Mouse (Mus musculus): ENCODE measurements around the gene Ltbp3.

Gene Ltbp3

DNA sequence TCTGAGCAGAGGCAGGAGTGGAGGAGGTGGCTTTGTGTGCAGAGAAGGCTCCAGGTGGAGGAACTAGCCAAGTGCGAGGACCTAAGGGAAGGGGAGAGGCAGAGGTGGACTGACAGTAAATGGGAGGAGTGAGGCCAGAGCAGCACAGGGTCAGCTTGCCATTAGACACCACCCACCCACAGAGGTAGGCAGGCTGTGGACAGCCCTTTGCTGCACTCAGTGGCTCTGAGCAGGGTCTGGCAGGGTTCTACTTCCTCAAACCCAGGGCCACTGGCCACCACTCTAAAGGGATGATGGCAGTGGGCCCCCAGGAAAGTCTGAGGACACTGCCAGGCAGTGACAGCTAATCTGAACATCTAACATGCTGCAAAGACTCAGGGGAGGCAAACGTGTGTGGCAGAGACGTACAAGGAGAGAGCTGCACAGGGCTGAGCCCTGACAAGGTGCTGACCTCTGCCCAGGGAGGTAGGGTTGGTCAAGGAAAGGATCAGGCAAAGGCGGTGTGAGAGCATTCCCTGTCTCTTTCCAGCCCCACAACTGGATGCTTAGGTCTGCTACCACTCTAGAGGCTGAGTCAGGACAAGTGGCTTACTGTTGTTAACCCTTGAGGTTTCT, 16.7 kb upstream of the Ltbp3 start:
- no peak for DNase-seq (ENCODE audit: extremely low read depth, low read depth)

DNA sequence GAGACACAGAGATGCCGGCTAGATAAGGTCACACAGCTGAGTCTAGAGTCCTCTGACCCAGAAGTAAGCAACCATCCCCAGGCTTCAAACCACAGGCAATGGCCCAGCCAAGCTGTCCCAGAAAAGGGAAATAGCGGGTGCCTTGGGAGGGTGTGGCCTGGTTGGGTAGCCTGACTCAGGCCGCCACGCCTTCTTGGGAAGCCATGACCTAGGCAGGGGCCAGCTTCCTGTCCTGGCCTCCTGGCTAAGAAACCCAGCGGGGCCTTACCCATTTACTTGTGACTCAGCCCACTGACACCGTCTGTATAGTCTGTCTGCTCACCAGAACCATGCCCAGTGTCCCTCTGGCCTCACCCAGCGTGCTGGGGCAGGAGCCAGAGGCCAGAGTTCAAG, 16.2 kb upstream of the Ltbp3 start:
- peak; percentile 77 for DNase-seq (ENCODE audit: extremely low read depth, low read depth)

DNA sequence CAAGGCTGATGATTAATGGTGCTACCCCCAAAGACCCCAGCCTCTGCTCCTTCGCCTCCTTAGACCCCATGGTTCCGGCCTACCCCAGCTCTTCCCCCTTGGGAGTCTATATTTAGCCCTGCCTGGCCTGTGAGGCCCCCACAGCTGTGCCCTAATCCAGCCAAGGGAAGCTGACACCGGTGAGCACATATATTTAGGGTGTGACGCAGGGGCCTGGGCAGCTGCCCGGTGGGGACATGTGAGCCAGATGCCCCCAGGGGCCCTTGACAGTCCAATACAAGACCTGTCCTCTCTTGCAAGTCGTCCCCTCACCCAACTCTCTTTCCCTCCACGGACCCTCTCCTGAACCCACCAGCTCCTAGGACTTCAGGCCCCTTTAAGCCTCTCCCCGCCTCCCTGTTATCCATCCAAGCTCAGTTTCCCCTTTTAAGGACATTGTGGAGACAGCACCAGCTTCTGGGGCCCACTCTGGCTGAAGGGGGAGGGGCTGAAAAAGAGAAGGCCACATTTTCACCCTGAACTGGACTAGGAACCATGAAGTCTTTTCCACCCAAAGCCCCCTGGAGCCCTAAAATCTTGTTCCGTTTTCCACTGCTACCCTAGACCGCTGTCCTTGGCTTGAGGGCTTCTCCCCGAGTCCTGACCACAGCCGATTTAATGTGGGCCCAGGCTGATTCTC, 15.5 kb upstream of the Ltbp3 start:
- DNase-seq (ENCODE audit: extremely low read depth, low read depth) = peak; percentile 64

DNA sequence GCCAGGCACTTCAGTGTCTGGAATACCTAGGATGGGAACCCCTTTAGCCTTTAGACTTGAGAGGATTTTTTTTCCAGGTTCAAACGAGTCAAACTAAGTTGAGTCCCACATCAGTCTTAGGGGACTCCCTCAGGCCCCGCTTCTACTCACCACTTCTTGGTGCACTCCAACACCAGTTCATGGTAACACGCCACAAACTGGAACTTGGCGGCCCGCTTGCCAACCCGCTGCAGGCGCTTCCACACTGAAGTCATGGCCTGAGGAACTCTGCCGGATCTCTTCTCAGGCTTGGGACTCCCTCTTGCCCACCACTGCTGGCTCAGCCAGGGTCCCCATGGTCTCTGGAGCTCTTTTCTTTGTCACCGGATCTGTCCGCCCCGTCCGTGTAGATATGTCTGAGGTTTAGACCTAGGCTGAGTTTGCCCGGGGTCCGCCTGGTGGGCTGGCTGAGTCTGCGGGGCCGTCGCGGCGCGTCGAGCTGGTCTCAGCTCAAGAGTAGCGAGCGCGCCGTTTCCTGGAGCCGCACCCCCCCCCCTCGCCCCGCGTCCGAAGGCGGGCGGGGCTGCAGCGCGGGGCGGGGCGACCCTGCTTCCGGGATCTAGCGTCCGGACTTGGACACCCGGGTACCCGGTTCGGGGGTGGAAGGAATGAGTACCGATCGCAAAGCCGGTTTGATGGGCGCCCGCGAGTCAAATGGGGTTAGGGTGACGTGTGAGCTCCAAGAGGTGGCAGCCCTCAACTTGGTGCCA, 14.8 kb upstream of the Ltbp3 start, which contains the start of gene Ehbp1l1:
Ehbp1l1 (minus strand) TSS at position 551 of the 749 bp plus-strand sequence.
- no peak for DNase-seq (ENCODE audit: extremely low read depth, low read depth)

DNA sequence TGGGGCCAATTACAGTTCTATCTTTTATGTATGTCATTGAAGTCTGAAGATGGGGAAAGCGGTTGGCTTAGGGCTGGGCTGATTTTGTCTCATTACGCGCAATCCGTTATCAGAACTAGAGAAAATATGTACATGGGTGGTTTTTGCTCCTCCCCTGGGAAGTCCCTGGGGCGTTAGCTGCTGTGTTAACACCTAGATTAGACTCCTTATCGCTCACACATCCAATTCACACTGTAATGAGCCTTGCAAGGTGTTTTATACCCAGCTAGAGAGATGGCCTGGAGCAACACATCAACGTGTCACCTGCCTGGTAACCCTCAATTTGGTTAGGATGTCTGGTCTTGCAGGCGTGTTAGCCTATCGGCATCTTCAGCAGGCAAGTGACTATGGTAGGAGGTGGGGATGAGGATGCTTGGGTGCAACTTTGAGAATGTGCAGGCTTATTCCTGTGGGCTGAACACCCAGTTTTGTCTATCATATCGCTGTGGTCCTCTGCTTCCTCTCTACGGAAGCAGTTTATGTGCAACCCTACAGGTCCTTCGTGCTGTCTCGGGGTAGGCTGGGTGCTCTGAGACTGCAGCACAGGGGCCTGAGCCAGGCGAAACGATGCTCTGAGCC, 13.6 kb upstream of the Ltbp3 start:
- DNase-seq (ENCODE audit: extremely low read depth, low read depth) = peak; percentile 82

DNA sequence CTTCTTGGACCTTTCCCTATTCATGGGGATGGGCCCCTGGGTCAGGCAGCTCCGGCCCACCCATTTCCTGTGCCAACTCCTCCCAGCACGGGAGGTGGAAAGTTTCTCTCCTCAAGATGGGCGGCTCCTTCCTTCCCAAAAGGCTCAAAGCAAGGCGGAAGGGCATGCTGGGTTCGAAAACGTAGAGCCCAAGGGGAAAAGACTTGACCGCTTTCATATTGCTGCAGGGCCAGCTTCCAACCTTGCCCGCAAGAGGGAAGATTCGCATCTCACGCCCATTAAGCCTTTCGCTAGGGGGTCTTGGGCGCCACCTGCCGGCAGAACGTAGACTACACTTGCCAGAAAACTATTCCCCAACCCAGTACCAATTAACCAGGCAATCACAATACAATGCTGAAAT, 13.0 kb upstream of the Ltbp3 start:
- DNase-seq (ENCODE audit: extremely low read depth, low read depth) = peak; percentile 65

DNA sequence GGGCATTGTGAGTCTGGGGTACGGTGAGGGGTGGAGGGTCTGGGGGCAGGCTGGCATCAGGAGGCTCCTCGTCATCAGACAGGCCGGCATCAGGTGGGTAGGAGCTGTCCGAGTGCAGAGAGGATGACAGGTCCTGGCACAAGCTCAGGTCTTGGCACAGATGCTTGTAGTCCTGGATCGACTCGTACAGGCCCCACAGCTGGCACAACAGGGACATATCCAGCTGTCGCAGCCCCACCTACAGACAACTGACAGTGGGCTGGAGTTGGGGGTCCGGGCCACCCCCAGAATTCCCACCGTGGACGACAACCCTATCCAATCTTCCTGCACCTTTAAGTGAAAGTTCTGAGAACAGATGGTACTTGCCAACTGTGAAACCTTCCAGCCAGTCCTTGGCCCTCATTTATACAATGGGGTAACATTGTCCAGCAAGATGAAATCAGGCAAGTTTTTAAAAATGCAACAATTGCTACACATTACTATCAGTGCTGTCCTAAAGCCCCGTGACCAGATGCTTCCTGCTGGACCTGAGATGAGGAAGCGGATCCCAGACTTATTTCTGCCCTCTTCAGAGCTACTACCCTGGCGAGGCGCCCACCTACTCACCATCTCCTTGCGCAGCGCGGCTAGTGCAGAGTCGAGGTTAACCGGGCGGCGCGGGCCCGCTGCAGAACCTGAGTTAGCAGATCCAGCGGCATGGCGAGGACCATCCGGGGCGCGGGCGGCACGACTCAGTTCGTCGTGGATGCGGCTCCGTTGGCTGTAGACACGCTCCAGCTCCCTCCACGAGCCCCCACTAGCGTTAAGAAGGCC, 11.9 kb upstream of the Ltbp3 start:
- no peak for DNase-seq (ENCODE audit: extremely low read depth, low read depth)

DNA sequence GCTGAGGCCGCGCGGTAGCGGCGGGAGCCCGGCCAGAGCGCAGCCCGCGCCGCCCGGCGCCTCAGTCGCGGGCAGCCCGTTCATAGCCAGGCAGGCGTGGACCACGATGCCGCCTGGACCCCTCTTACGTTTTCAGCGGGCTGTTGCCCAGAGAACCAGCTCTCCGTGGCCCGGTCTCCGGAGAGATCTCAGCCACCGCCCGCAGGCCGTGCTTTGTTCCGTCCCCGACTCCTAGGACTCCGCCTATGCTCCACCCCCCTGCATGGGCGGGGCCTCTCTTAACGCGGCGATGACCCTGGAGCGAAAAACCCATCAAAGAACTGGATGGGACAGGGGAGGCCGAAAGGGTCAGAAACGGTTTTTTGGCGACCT, 11.3 kb upstream of the Ltbp3 start, which contains the start of gene Fam89b:
Fam89b (minus strand) TSS at position 210 of the 372 bp plus-strand sequence.
- DNase-seq (ENCODE audit: extremely low read depth, low read depth) = peak; percentile 54

DNA sequence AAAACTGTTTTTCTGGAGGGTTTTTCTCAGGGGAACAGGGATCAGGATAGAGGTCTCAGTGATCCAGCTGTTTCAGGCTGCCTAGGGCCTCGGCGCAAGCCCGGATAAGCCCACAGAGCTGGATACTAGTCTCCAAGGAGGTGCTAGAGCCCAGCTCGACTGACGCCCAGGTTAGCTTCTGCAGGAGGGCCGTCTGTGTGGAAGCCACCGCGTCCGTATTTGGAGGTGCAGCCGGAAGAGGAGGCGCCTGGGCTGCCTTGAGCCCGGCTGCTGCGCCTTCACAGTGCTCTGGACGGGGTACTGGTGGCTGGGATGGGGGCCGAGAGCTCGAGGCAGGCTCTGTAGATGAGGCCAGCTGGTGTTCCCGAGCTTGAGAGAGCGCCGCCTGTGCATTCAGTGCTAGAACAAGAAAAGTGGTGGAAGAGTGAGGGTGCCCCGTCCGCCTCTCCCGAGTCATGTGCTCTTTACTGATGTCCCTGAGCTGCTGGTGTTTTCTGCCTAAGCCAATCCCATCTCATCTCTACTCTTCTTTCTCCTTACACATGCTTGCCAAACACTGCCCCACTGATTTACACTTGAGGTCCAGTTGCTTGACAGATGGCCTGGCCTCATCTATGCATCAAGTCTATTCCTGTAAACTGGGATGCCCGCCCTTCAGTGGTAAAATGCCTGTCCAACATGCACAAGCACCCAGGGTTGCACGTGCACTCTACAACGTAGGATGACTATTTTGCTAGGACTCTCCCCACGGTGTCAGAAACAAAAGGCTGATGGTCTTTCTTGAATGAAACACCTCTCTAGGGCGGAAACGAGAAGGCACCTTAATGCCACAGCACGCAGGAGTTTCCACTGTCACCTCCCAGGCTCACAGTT, 10.2 kb upstream of the Ltbp3 start:
- DNase-seq (ENCODE audit: extremely low read depth, low read depth) = no peak

DNA sequence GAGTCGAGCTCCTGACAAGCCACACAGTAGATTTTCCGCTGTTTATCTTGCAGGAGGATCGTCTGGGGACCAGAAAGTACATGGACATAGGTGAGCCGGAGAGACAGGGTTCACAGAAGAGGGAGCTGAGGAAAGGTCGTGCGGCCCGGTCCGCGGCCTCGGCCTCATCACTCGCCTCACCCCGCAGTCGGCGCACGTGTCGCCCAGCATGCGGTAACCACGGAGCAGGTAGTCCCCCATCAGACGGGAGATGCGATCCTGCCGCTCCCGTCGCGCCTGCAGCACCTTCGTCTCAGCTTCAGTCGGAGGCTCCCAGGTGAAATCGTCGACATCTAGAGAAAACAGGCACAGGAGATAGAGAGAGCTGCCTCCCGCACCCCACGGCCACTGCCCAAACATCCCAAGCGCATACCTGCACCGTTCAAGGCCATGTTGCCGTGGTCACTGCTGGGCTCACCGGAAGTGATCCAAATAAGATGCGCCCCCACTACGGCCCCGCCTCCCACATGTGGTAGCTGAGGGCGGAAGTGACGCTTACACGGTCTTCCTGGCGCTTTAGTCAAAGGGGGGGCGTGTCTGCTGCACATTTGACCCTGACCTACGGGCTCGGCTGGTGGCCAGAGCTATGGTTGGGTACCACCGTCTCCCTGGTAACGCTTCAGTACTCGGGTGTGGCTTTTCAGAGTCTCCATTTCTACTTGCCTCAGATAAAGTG, 9.3 kb upstream of the Ltbp3 start:
- peak; percentile 86 for DNase-seq (ENCODE audit: extremely low read depth, low read depth)

DNA sequence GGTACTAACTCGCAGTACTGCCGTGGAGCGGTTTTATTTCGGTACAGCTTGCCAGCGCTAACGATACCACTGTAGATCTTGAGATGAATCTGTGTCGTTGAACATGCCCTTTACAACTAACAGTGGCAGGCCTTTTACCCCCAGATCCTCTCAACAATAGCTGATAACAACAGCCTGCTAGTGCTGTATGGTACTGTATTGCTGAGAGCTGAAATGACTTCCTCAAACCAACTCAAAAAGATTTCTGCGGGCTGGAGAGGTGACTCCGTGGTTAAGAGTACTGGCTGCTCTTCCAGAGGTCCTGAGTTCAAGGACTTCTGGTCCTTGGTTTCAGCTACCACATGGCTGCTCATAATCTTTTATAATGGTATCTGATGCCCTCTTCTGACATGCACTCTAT, 6.4 kb upstream of the Ltbp3 start:
- peak; percentile 52 for DNase-seq (ENCODE audit: extremely low read depth, low read depth)

DNA sequence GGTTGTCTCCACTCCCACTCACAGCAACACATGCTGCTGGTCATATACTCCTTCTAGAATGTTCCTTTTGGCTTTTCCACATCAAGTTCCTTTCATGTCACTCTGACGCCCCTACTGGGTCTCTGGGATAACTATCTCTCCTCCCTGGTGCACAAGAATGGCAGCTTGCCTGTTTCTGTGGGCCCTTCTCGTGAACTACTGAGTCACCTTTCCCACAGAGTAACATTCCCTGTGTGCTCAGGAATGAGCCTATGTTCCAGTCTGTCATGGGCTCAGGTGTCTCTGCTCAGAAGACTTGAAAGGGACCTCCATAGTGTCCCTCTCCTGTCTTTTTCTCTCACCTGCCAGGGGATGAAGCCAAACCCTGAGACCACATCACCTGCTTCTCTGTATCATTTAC, 1.3 kb upstream of the Ltbp3 start:
- no peak for DNase-seq (ENCODE audit: extremely low read depth, low read depth)

DNA sequence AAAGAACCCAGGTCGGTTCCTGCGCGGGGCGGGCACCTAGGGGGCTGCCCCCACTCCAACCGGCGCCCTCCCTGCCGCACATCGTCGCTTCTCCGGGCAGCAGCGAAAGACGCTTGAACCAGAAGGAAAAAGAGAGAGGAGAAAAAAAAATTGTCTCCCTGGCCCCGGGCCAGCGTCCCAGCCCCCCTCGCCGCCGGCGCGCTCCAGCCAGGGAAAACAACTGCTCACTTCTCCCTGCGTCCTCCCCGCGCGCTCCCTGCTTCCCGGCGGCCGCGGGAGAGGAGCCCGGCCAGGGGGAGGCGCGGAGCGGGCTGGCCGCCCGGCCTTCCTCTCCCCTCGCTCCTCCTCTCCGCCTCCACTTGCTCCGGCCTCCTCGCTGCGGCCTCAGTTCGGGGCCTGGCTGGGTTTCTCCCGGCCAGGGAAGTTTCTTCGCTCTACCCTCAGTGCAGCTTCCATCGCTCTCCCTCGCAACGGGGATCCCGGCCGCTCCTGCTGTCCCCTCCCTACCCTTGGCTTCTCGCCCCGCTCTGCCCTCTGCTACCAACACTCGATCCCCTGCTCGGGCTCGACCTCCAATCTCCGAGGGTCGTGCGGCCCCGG, 1.0 kb downstream of the Ltbp3 start:
- DNase-seq (ENCODE audit: extremely low read depth, low read depth) = no peak

DNA sequence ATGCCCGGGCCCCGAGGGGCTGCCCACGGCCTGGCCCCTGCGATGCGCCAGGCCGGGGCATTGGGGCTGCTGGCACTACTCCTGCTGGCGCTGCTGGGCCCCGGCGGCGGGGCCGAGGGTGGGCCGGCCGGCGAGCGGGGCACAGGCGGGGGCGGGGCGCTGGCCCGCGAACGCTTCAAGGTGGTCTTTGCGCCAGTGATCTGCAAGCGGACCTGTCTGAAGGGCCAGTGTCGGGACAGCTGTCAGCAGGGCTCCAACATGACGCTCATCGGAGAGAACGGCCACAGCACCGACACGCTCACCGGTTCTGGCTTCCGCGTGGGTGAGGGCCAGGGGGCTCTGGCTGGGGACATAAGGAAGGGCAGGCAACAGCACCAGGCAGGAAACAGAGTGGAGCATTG, 1.5 kb downstream of the Ltbp3 start:
- DNase-seq (ENCODE audit: extremely low read depth, low read depth) = no peak

DNA sequence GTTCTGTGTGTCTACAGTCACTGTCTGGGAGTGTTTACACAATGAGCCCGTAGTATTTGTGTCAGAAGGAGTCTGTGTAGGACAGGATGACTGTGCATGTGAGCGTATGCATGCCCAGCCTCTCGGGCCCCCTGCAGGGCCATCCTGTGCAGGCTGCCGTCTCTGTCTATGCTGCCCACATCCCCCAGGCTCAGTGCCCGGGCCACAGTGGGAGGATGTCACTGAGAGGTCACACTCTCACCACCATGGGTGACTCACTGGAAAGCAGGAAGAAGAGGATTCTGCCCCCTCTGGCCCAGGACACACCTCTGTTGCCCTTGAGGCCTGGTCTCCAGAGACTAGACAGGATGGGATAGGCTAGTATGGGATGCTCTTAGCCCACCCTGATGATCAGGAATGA, 2.9 kb downstream of the Ltbp3 start:
- no peak for DNase-seq (ENCODE audit: extremely low read depth, low read depth)

DNA sequence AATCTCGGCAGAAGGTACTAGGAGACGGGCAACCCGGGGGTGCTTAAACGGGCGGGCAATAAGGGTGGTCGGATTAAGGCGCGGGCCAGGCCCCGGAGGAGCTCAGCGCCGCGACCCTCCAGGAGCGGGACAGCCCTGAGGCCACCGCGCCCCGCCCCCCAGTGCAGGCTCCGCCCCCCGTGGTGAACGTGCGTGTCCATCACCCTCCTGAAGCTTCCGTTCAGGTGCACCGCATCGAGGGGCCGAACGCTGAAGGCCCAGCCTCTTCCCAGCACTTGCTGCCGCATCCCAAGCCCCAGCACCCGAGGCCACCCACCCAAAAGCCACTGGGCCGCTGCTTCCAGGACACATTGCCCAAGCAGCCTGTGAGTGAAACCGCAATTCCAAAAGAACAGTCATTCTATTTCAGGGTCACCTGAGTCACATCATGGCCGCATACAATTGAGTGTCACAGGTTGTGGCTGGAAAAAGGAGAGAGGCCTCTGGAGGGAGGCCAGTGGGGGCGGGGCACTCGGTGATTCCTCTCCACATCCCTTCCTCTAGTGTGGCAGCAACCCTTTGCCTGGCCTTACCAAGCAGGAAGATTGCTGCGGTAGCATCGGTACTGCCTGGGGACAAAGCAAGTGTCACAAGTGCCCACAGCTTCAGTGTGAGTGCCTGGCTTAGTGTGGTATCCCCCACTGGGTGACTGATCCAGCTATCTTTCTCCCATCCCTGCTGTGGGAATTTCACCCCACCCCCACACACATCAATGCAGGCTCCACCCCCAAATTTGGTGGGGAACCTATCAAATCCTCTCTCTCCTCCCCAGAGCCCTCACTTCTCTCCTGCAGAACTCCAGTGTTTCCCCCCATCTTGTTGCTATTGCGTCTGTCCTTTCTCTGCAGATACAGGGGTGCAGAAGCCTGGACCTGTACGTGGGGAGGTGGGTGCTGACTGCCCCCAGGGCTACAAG, 5.3 kb downstream of the Ltbp3 start:
- DNase-seq (ENCODE audit: extremely low read depth, low read depth) = no peak

DNA sequence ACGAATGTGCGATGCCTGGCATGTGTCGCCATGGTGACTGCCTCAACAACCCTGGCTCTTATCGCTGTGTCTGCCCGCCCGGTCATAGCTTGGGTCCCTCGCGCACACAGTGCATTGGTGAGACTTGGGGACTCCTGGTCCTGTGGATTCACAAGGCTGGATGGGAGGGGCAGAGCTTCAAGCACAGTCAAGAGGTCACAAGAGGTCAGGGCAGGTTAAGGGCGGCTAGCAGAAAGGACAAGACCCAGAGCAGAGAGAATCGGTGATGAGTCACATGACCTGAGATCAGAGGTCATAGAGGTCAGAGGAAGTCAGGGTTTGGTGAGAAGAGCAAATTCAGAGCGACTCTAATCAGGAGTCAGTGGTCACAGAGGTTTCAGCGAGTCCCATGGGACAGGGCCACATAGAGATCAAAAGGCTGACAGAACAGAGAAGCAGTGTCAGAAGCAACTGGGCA, 6.2 kb downstream of the Ltbp3 start:
- no peak for DNase-seq (ENCODE audit: extremely low read depth, low read depth)

DNA sequence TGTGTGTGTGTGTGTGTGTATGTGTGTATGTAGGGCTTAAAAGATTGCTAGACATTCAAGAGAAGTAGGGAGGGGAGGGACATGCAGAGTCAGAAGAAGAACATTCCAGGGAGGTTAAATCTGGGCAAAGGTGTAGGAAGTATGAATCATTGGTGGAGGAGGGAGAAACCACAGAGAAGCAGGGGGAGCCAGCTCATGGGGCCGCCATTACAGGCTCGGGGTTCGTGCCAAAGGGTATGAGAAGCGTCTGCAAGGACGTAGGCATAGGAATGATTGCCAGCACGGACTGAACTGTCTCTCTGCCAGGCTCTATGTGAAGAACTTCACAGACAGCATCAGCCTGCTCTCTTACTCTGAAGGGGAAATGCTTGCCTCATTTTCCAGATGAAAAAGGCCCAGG, 8.8 kb downstream of the Ltbp3 start:
- no peak for DNase-seq (ENCODE audit: extremely low read depth, low read depth)
